Mouse (Mus musculus): ENCODE results near the gene B4galnt1. TPM values are rescaled to one million over a fixed set of nuclear protein-coding genes. Genes with fewer than 3 reads are reported as not detected.

Gene B4galnt1
- total and polyA plus RNA-seq, 3 experiments = 24.6 to 66.0 (median 65.8) TPM

- Histone ChIP-seq H3K79me2 (ENCODE audit: control insufficient read depth, insufficient read depth, low read length, poor library complexity) (no peaks in the 10 kb centered on the region), H3K9ac (ENCODE audit: control insufficient read depth, low read depth, low read length, poor library complexity, severe bottlenecking) (no peak overlapping the region), H3K4me1 (ENCODE audit: control insufficient read depth in 1 of 2, insufficient read depth in 2 of 2, low read length in 2 of 2) (peaks cover 21 to 27% of the 10 kb centered on the region in 2 experiments), H3K4me3 (ENCODE audit: control insufficient read depth in 1 of 2, insufficient read depth in 1 of 2, low read depth in 2 of 2, low read length in 2 of 2) (no peak overlapping the region), H3K36me3 (ENCODE audit: control insufficient read depth in 1 of 2, insufficient read depth in 2 of 2, low read length in 2 of 2) (peaks cover 0 to 25% of the 10 kb centered on the region in 2 experiments; a peak in 2 of 4 replicates), H3K27me3 (ENCODE audit: control insufficient read depth in 1 of 2, insufficient read depth in 2 of 2, low read length in 2 of 2) (no peaks in the 10 kb centered on the region), H3K9me3 (replicated peaks; ENCODE audit: insufficient read depth, low read length) (no peaks in the 10 kb centered on the region), H3K27ac (ENCODE audit: control insufficient read depth, low read depth, low read length) (no peak overlapping the region)
- TF ChIP-seq ZMIZ1 (IDR thresholded peaks at IDR 0.05; ENCODE audit: low read depth, low read length) = no peak
- no peak for TF ChIP-seq USF2 (IDR thresholded peaks at IDR 0.05; ENCODE audit: borderline replicate concordance in 1 of 2, insufficient read depth in 1 of 2, low read depth in 1 of 2, low read length in 2 of 2)
- no peak for TF ChIP-seq MYB (IDR thresholded peaks at IDR 0.05; ENCODE audit: low read depth, low read length)
- TF ChIP-seq USF1 (IDR thresholded peaks at IDR 0.05; ENCODE audit: low read depth, low read length) = no peak
- TF ChIP-seq MEF2A (IDR thresholded peaks at IDR 0.05; ENCODE audit: extremely low read depth, insufficient replicate concordance, low read depth, low read length, poor library complexity, severe bottlenecking) = no peak
- no peak for TF ChIP-seq MAZ (IDR thresholded peaks at IDR 0.05; ENCODE audit: low read depth, low read length)
- no peak for TF ChIP-seq MAX (IDR thresholded peaks at IDR 0.05; ENCODE audit: low read length)
- no peak for TF ChIP-seq POLR2AphosphoS5 (IDR thresholded peaks at IDR 0.05; ENCODE audit: borderline replicate concordance, low read depth, low read length)
- DNase-seq (ENCODE audit: low read depth, low spot score) = no peak
Measured at GRCm38 (mm10) chr10:127141500-127141899, 23.5 kb upstream of the B4galnt1 start.

GRCm38 (mm10) chr10:127143228-127143627 is 21.8 kb upstream of the B4galnt1 start:
- no peaks in the 10 kb centered on the region for H3K27me3 ChIP-seq (ENCODE audit: control insufficient read depth in 1 of 2, insufficient read depth in 2 of 2, low read length in 2 of 2)
- H3K4me3 ChIP-seq (ENCODE audit: control insufficient read depth in 1 of 2, insufficient read depth in 1 of 2, low read depth in 2 of 2, low read length in 2 of 2) = no peak overlapping the region
- peaks cover 0 to 9% of the 10 kb centered on the region in 2 experiments; a peak in 2 of 4 replicates for H3K36me3 ChIP-seq (ENCODE audit: control insufficient read depth in 1 of 2, insufficient read depth in 2 of 2, low read length in 2 of 2)
- H3K9me3 ChIP-seq (replicated peaks; ENCODE audit: insufficient read depth, low read length) = no peaks in the 10 kb centered on the region
- DNase-seq (ENCODE audit: low read depth, low spot score) = no peak
- H3K4me1 ChIP-seq (ENCODE audit: control insufficient read depth in 1 of 2, insufficient read depth in 2 of 2, low read length in 2 of 2) = peaks cover 8 to 9% of the 10 kb centered on the region in 2 experiments
- TF ChIP-seq MYC (IDR thresholded peaks at IDR 0.05; ENCODE audit: low read depth, low read length) = no peak
- no peak for TF ChIP-seq POLR2A (IDR thresholded peaks at IDR 0.05; ENCODE audit: control insufficient read depth in 1 of 2, insufficient read depth in 1 of 2, low read depth in 1 of 2, low read length in 2 of 2, poor library complexity in 1 of 2)
- TF ChIP-seq MAX (IDR thresholded peaks at IDR 0.05; ENCODE audit: low read length) = no peak
- no peak for TF ChIP-seq TAL1 (IDR thresholded peaks at IDR 0.05; ENCODE audit: low read length)
- no peak for TF ChIP-seq GABPA (IDR thresholded peaks at IDR 0.05; ENCODE audit: low read depth, low read length)
- TF ChIP-seq ZMIZ1 (IDR thresholded peaks at IDR 0.05; ENCODE audit: low read depth, low read length) = no peak
- no peak for TF ChIP-seq JUND (IDR thresholded peaks at IDR 0.05; ENCODE audit: low read depth, low read length)
- no peak for TF ChIP-seq EP300 (IDR thresholded peaks at IDR 0.05; ENCODE audit: low read depth in 1 of 2, low read length in 2 of 2)
- no peak for TF ChIP-seq RCOR1 (IDR thresholded peaks at IDR 0.05; ENCODE audit: low read depth, low read length)
- H3K9ac ChIP-seq (ENCODE audit: control insufficient read depth, low read depth, low read length, poor library complexity, severe bottlenecking) = no peak overlapping the region
- no peaks in the 10 kb centered on the region for H3K79me2 ChIP-seq (ENCODE audit: control insufficient read depth, insufficient read depth, low read length, poor library complexity)
- H3K27ac ChIP-seq (ENCODE audit: control insufficient read depth, low read depth, low read length) = no peak overlapping the region

All from MEL (cell line).